Mouse (Mus musculus): Measurements from ENCODE around the gene Mlxip.

Gene Mlxip

GRCm38 (mm10) chr5:123432305-123432874, 37.8 kb downstream of the Mlxip start:
- no peak for DNase-seq (ENCODE audit: low read depth, low spot score)

DNA sequence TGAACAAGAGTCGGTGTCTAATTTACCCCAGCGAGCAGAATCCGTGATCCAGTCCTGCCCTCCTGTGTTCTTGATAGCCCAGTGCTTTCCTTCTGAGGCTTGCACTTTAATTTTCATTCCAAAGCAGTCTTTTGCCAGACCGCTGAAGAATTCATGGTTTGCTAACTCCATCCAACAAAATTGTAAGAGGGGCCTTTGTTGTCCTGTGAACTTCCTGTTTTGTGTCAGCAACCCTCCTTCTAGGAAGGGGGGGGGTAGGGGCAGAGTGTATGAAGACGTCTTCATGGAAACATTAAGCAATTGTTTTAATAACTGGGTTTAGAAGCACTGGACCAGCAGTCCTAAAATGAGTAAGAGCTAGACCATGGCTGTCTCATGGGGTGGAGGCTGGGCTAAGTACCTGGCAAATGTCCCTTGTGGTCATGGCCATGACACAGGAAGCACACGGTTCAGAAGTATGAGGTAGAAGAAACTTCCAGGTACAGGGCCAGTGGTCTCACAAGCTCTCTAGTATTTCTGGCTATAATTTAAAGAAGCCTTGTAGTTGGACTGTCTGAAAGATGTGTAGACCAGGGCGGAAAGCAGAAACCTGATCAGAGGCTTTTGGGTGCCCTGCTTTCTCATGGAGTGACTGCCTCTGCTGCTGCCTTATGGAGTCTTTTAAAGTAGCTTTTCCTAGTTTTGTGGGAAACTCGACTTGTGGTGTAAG, 41.6 kb downstream of the Mlxip start:
- peak; percentile 43 for DNase-seq (ENCODE audit: low read depth, low spot score)

- DNase-seq (ENCODE audit: low read depth, low spot score) = peak; percentile 83
Observed at GRCm38 (mm10) chr5:123436780-123437175, 42.2 kb downstream of the Mlxip start.

DNA sequence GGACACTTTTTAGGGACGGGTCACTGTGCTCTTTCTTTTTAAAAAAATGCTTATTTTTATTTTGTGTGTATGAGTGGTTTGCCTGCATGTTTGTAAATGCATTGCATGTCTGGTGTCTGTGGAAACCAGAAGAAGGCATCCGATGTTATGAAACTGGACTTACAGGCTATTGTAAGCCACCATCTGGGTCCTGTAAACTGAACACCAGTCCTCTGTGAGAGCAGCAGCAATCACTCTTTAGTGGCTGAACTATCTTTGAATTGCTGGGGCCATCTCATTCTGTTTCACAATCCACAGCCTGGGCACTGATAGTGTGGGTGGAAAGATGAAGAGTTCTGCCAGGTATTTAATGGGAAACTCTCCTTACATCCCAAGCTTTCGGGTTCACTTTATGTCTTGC, 43.8 kb downstream of the Mlxip start:
- DNase-seq (ENCODE audit: low read depth, low spot score) = no peak

GRCm38 (mm10) chr5:123439312-123439711, 44.7 kb downstream of the Mlxip start:
- DNase-seq (ENCODE audit: low read depth, low spot score) = no peak

DNA sequence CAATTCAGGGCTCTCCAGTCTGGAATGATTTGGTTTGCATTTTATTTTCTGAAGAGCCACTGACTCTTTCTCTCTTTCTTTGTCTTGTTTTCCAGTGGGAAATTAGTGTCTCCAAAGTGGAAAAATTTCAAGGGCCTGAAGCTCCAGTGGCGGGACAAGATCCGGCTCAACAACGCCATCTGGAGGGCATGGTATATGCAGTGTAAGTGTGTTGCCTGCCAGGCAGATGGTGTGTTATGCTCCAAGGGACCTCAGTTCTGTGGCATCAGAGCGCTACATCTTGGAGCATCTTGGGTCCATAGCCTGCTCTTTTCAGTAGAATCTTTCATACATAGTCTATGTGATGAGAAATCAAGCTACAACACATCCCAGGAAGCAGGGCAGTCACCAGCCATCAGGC, 45.3 kb downstream of the Mlxip start:
- DNase-seq (ENCODE audit: low read depth, low spot score) = peak; percentile 57

- peak; percentile 69 for DNase-seq (ENCODE audit: low read depth, low spot score)
Observed at GRCm38 (mm10) chr5:123440664-123441063, 46.1 kb downstream of the Mlxip start.

- DNase-seq (ENCODE audit: low read depth, low spot score) = no peak
Observed at GRCm38 (mm10) chr5:123442283-123442682, 47.7 kb downstream of the Mlxip start.

DNA sequence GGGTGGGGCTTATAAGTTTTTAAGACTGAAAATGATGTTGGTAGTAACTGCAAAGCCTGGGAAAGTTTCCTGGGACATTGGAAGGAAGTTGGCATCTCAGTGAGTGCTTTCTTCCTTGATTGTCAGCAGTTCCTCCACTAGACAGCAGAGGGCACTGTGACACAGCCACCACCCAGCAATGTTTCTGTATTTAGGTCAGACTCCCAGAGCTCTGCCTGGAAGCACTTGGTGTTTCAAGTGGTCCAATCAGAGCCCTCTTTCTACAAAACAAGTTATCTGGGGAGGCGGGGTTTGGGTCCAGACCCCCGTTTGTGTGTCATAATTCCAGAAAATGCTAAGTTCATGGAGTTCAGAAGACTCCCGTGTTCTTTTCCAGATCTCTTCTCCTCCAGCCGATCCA, 49.5 kb downstream of the Mlxip start:
- DNase-seq (ENCODE audit: low read depth, low spot score) = peak; percentile 86

- no peak for DNase-seq (ENCODE audit: low read depth, low spot score)
Observed at GRCm38 (mm10) chr5:123444849-123445334, 50.3 kb downstream of the Mlxip start.

GRCm38 (mm10) chr5:123451886-123452285, 57.3 kb downstream of the Mlxip start:
- DNase-seq (ENCODE audit: low read depth, low spot score) = no peak

DNA sequence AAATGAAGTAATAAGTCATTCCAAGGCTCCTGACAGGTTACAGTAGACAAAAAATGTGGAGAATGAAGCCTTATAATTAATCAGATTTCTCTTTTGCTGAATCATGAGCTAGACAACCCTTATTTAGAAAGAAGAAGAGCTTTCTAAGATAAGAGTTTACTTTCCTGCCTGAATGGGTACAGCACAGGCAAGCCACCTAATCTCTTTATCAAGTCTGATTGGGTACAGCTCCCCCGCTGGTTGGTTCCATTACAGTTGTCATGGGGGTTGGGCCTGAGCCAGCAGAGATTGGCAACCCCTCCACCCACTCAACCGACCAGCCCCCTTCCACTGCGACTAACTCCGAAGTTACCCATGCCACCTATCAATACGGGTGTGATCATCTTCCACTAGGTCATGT, 66.8 kb downstream of the Mlxip start:
- DNase-seq (ENCODE audit: low read depth, low spot score) = no peak

DNA sequence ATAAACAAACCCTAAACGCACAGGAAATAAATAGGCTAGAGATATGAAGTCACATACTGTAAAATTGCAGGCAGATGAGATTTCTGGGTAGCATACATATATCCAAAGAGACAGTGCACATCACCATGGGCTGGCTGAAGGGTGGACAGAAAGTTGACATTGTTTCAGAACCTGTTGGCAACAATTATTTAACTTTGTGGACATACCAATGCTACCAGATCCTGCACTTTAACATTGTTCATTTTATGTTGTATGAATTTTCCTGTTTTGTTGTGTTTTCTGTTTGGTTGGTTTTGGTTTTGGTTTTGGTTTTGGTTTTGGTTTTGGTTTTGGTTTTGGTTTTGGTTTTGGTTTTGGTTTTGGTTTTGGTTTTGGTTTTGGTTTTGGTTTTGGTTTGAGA, 70.0 kb downstream of the Mlxip start:
- no peak for DNase-seq (ENCODE audit: low read depth, low spot score)

- no peak for DNase-seq (ENCODE audit: low read depth, low spot score)
Observed at GRCm38 (mm10) chr5:123470784-123471400, 76.3 kb downstream of the Mlxip start.

GRCm38 (mm10) chr5:123473817-123474216, 79.2 kb downstream of the Mlxip start:
- DNase-seq (ENCODE audit: low read depth, low spot score) = peak; percentile 39

- DNase-seq (ENCODE audit: low read depth, low spot score) = no peak
Observed at GRCm38 (mm10) chr5:123487659-123488395, 93.2 kb downstream of the Mlxip start.

- DNase-seq (ENCODE audit: low read depth, low spot score) = peak; percentile 36
Observed at GRCm38 (mm10) chr5:123489112-123489785, 94.7 kb downstream of the Mlxip start, which contains the start of the genes Lrrc43 and Il31. Gene Lrrc43 (plus strand): TSS chr5:123489305. Gene Il31 (minus strand): TSS chr5:123489489.

- DNase-seq (ENCODE audit: low read depth, low spot score) = no peak
Observed at GRCm38 (mm10) chr5:123489935-123490334, 95.3 kb downstream of the Mlxip start.

- DNase-seq (ENCODE audit: low read depth, low spot score) = peak; percentile 92
Observed at GRCm38 (mm10) chr5:123499717-123500116, 105.1 kb downstream of the Mlxip start.

- no peak for DNase-seq (ENCODE audit: low read depth, low spot score)
Observed at GRCm38 (mm10) chr5:123501973-123502372, 107.4 kb downstream of the Mlxip start.
